Mouse (Mus musculus) lung, embryonic 16.5 days (tissue): ENCODE data around the gene Ermp1. TPM values are rescaled to one million over a fixed set of nuclear protein-coding genes. Genes with fewer than 3 reads are reported as not detected.

ENCODE experiments used
- ATAC-seq: fragments of 200-750 bp; cut with Nextera tagmentation; 2 replicates; pipeline ENCODE4 v1.8.0; 2017; ENCODE audit warnings: low read depth, mild to moderate bottlenecking, moderate library complexity
- H3K27ac ChIP-seq: fragments of 300-500 bp; sonication (generic); 2 replicates; pipeline ENCODE4 v1.5.1; 2014; ENCODE audit warnings: mild to moderate bottlenecking, control low read depth, low read length
- H3K27me3 ChIP-seq: fragments of 300-500 bp; sonication (generic); 2 replicates; pipeline ENCODE4 v1.6.1; 2014; ENCODE audit warnings: low read depth, low read length, mixed read lengths; ENCODE audit not compliant: control insufficient read depth, insufficient read depth
- H3K36me3 ChIP-seq: fragments of 300-500 bp; sonication (generic); 2 replicates; pipeline ENCODE4 v1.6.1; 2014; ENCODE audit warnings: low read length; ENCODE audit not compliant: control insufficient read depth, insufficient read depth
- H3K4me1 ChIP-seq: fragments of 300-500 bp; sonication (generic); replicated peaks from 2 replicates; pipeline ENCODE4 v1.6.1; 2014; ENCODE audit warnings: low read length, mixed read lengths; ENCODE audit not compliant: control insufficient read depth, insufficient read depth
- H3K4me2 ChIP-seq: fragments of 300-500 bp; sonication (generic); 2 replicates; pipeline ENCODE4 v1.6.1; 2014; ENCODE audit warnings: low read depth, low read length, control low read depth
- H3K4me3 ChIP-seq: fragments of 300-500 bp; sonication (generic); 2 replicates; pipeline ENCODE4 v1.5.1; 2014; ENCODE audit warnings: mild to moderate bottlenecking, low read length, control low read depth
- H3K9ac ChIP-seq: fragments of 300-500 bp; sonication (generic); 2 replicates; pipeline ENCODE4 v1.6.1; 2014; ENCODE audit warnings: low read length, control low read depth
- H3K9me3 ChIP-seq: fragments of 300-500 bp; sonication (generic); 2 replicates; pipeline ENCODE4 v1.6.1; 2016; ENCODE audit warnings: low read length; ENCODE audit not compliant: control insufficient read depth
- WGBS: fragments of 180-500 bp; shearing (Covaris S2); extraction: QIAGEN DNeasy Blood & Tissue Kit; methylation state at CpG from one replicate; pipeline ENCODE4 v1.1.7; 2014; 5-methylcytosine and 5-hydroxymethylcytosine counted together
- polyA plus RNA-seq: library from polyadenylated mRNA; unstranded; fragments of >200 nt; fragmentation: Nextera tagmentation; extraction: Ambion mirVana; gene quantifications from 2 replicates; pipeline ENCODE4 v1.2.1, GENCODE M21; 2015

Ermp1 gene
- polyA plus RNA-seq, 1 experiment from 2014 or later = 6.2 TPM

- Histone ChIP-seq H3K4me3 (no peak overlapping the region), H3K4me2 (no peak overlapping the region), H3K9ac (no peak overlapping the region), H3K36me3 (no peaks in the 10 kb centered on the region), H3K27ac (no peak overlapping the region), H3K9me3 (no peaks in the 10 kb centered on the region), H3K27me3 (peaks cover 47% of the 10 kb centered on the region), H3K4me1 (no peaks in the 10 kb centered on the region)
- 83% methylated on average over 5 of the region's 5 CpGs for WGBS
- ATAC-seq = no peak
Measured at GRCm38 (mm10) chr19:29664934-29665333, 16.7 kb upstream of the Ermp1 start.

DNA sequence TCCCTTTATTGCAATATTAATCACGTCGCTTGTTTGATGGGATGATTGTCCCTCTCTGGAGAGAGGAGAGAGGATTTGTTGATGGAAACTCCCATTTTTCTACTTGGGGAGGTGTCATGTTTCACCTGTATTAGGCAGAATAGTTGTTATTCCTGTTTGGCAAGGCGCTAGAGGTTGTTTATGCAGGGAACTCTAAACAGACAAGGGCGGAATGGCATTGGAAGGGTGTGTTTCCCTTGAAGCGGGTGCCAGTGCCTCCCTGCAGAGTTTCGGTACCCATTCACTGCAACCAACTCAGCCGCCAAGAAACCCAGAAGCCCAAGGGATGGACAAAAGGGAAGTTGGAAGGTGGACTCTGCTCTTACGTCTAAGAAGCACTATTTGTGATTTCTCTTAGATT is 15.6 kb upstream of the Ermp1 start:
- no peaks in the 10 kb centered on the region for H3K9me3 ChIP-seq
- H3K36me3 ChIP-seq = no peaks in the 10 kb centered on the region
- peaks cover 42% of the 10 kb centered on the region for H3K27me3 ChIP-seq
- 64% methylated on average over 8 of the region's 8 CpGs for WGBS
- no peaks in the 10 kb centered on the region for H3K4me1 ChIP-seq
- no peak for ATAC-seq
- no peak overlapping the region for H3K9ac ChIP-seq
- H3K4me2 ChIP-seq = no peak overlapping the region
- H3K4me3 ChIP-seq = no peak overlapping the region
- H3K27ac ChIP-seq = no peak overlapping the region

DNA sequence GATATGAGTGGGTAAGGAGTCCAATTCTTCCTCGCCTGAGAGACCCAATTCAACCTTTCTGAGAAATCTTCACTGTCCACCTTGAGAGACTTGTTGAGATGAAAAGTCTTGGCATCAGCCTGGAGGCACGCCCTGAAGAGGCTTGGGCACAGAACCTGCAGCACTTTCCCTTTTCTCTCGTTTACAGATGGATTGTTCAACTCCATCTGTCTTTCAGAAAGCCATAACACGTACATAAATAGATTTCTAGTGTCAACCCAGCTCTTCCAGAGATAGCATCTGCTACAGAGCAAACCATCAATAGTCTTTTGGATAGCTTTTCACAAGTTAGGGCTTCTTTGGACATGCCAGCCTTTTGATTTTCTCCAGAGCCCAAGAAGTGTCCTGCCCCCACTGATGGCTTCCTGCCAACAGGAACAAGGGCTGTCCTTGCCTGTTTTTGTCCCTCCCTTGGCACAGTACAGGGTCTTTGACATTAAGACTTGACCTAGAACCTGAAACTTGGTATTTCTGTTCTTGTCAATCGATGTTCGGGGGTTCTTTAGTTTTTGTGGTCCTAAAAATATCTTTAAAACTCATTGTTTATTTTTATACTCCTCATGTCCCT is 13.9 kb upstream of the Ermp1 start:
- no peak for ATAC-seq
- H3K4me3 ChIP-seq = no peak overlapping the region
- H3K9ac ChIP-seq = no peak overlapping the region
- WGBS = 62% methylated on average over 6 of the region's 6 CpGs
- no peaks in the 10 kb centered on the region for H3K36me3 ChIP-seq
- H3K4me1 ChIP-seq = no peaks in the 10 kb centered on the region
- no peak overlapping the region for H3K27ac ChIP-seq
- no peak overlapping the region for H3K4me2 ChIP-seq
- no peaks in the 10 kb centered on the region for H3K9me3 ChIP-seq
- H3K27me3 ChIP-seq = peaks cover 40% of the 10 kb centered on the region

- Histone ChIP-seq H3K27ac (no peak overlapping the region), H3K4me1 (no peaks in the 10 kb centered on the region), H3K9ac (no peak overlapping the region), H3K4me2 (no peak overlapping the region), H3K27me3 (peaks cover 41% of the 10 kb centered on the region), H3K4me3 (no peak overlapping the region), H3K9me3 (no peaks in the 10 kb centered on the region), H3K36me3 (no peaks in the 10 kb centered on the region)
- no peak for ATAC-seq
- 66% methylated on average over 10 of the region's 10 CpGs for WGBS
Measured at GRCm38 (mm10) chr19:29660835-29661764, 12.9 kb upstream of the Ermp1 start.

DNA sequence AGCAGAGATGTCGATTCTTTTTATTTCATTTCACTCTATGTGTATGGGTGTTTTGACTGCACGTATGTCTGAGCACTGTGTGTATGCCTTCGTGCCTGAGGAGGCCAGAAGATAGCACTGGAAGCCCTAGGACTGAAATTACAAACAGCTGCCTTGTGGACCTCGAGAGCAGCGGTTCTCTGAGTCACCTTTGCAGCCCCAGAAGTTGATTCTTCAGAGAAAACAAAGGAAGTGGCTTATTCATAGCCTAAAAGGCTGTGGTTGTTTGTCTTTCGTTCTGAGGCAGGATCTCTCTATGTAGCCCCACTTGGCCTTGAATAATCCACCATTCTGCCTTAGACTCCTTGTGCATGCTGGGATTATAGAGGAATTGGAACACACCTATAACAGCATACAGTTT is 11.5 kb upstream of the Ermp1 start:
- 50% methylated on average over 6 of the region's 6 CpGs for WGBS
- no peak overlapping the region for H3K9ac ChIP-seq
- peaks cover 41% of the 10 kb centered on the region for H3K27me3 ChIP-seq

GRCm38 (mm10) chr19:29658836-29659235 is 10.6 kb upstream of the Ermp1 start:
- WGBS = 89% methylated on average over 4 of the region's 4 CpGs
- no peaks in the 10 kb centered on the region for H3K4me1 ChIP-seq
- ATAC-seq = no peak

More for the DNA sequence above, 11.5 kb upstream of the Ermp1 start:
- H3K4me1 ChIP-seq = no peaks in the 10 kb centered on the region
- no peak overlapping the region for H3K4me3 ChIP-seq
- H3K4me2 ChIP-seq = no peak overlapping the region
- no peaks in the 10 kb centered on the region for H3K9me3 ChIP-seq
- H3K27ac ChIP-seq = no peak overlapping the region
- no peak for ATAC-seq
- H3K36me3 ChIP-seq = no peaks in the 10 kb centered on the region

DNA sequence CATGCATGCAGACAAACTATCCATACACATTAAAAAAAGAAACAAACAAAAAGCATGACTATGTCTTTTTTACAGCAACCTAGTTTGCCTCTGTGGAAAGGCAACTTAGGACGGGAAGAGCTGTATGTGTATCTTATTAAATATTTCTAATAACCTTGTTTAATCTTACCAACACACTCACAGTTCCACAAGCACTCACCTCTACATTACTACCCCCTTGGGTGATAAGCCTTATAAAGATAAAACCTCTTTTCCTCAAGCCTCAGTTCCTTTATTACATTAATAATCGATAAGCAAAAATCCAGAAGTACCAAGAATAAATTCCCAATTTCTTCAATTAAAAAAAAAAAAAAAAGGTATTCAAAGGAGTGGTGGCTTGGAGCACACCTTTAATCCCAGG is 9.3 kb upstream of the Ermp1 start:
- H3K9ac ChIP-seq = no peak overlapping the region
- ATAC-seq = no peak
- no peak overlapping the region for H3K4me2 ChIP-seq
- 85% methylated on average over 2 of the region's 2 CpGs for WGBS
- no peak overlapping the region for H3K27ac ChIP-seq
- H3K4me1 ChIP-seq = no peaks in the 10 kb centered on the region
- H3K36me3 ChIP-seq = no peaks in the 10 kb centered on the region
- no peak overlapping the region for H3K4me3 ChIP-seq
- no peaks in the 10 kb centered on the region for H3K9me3 ChIP-seq
- H3K27me3 ChIP-seq = peaks cover 35% of the 10 kb centered on the region

More at GRCm38 (mm10) chr19:29658836-29659235, 10.6 kb upstream of the Ermp1 start:
- H3K27ac ChIP-seq = no peak overlapping the region
- peaks cover 41% of the 10 kb centered on the region for H3K27me3 ChIP-seq
- no peaks in the 10 kb centered on the region for H3K36me3 ChIP-seq
- no peak overlapping the region for H3K9ac ChIP-seq
- H3K4me2 ChIP-seq = no peak overlapping the region
- H3K9me3 ChIP-seq = no peaks in the 10 kb centered on the region
- H3K4me3 ChIP-seq = no peak overlapping the region

GRCm38 (mm10) chr19:29657033-29657432 is 8.8 kb upstream of the Ermp1 start:
- WGBS = 46% methylated on average over 3 of the region's 3 CpGs
- Histone ChIP-seq H3K27ac (no peak overlapping the region), H3K4me3 (no peak overlapping the region), H3K27me3 (peaks cover 36% of the 10 kb centered on the region), H3K4me2 (no peak overlapping the region), H3K4me1 (no peaks in the 10 kb centered on the region), H3K36me3 (no peaks in the 10 kb centered on the region), H3K9me3 (no peaks in the 10 kb centered on the region), H3K9ac (no peak overlapping the region)
- ATAC-seq = no peak

- Histone ChIP-seq H3K9me3 (no peaks in the 10 kb centered on the region), H3K27ac (no peak overlapping the region), H3K36me3 (no peaks in the 10 kb centered on the region), H3K4me2 (no peak overlapping the region), H3K27me3 (peaks cover 40% of the 10 kb centered on the region), H3K4me1 (no peaks in the 10 kb centered on the region), H3K9ac (no peak overlapping the region), H3K4me3 (no peak overlapping the region)
- 66% methylated on average over 5 of the region's 5 CpGs for WGBS
- ATAC-seq = no peak
Measured at GRCm38 (mm10) chr19:29656620-29657019, 8.4 kb upstream of the Ermp1 start.
